26 mouse cellular contexts compared by ENCODE assay signal in genomic region chr1:170850007-170850406, GRCm38 (mm10). TPM values are rescaled to one million over a fixed set of nuclear protein-coding genes. Genes with fewer than 3 reads are reported as not detected.
DNase-seq lines count a peak whose midpoint lies in the region; ATAC-seq lines count a peak whose summit lies in the region.
"Had no signal": no experiment of that assay in that cellular context is flagged by ENCODE, and none has a peak within 500 bp of the region (broad histone marks: within the 10 kb centered on the region; RNA-seq: fewer than 3 reads in every experiment).

No protein-coding gene starts in this region.

- peak; percentile 72 for ATAC-seq in frontal cortex, adult (ENCODE audit: low TSS enrichment)
- no peak for ATAC-seq in megakaryocyte, adult 5-6 weeks (ENCODE audit: poor library complexity, severe bottlenecking)
- ATAC-seq: CD4-positive, CD25-positive, alpha-beta regulatory T cell, adult 4 months; forebrain, embryonic 14.5 days; hindbrain, embryonic 16.5 days had no signal

- H3K4me3 ChIP-seq in megakaryocyte, embryonic 14.5 days (replicated peaks): peak overlapping the region; percentile 28
- H3K4me3 ChIP-seq: embryonic facial prominence, embryonic 15.5 days; erythroblast, embryonic 14.5 days; forebrain, embryonic 10.5 days; heart, adult 2 months; hindbrain, embryonic 12.5 days had no signal

- H3K27me3 ChIP-seq in megakaryocyte, embryonic 14.5 days (replicated peaks): no peaks in the 10 kb centered on the region
- H3K27me3 ChIP-seq: embryonic facial prominence, embryonic 15.5 days; heart, embryonic 12.5 days; hindbrain, embryonic 12.5 days had no signal

- no peaks in the 10 kb centered on the region for H3K9me3 ChIP-seq in megakaryocyte, embryonic 14.5 days
- H3K9me3 ChIP-seq: embryonic facial prominence, embryonic 15.5 days; forebrain, embryonic 10.5 days; G1E; heart, embryonic 12.5 days; hindbrain, embryonic 12.5 days had no signal

- no peak for DNase-seq in frontal cortex, postnatal 14 days (ENCODE audit: low spot score in 2 of 2)
- peak; percentile 37 for DNase-seq in layer of hippocampus, adult 9-11 months
- DNase-seq in layer of hippocampus, adult 8-10 months (ENCODE audit: low spot score in 2 of 2): no peak
- DNase-seq in cerebellum, adult 11-12 months: no peak
- DNase-seq: adrenal gland, postnatal 10 days; B cell, adult 2 months; cerebellum, adult 2 months; cerebellum, postnatal 14 days; embryo, embryonic 11 days; gastrocnemius, postnatal 10 days; heart, adult 2 months; heart, postnatal 36 days had no signal

- H3K4me1 ChIP-seq in megakaryocyte, embryonic 14.5 days: peaks cover 87% of the 10 kb centered on the region
- H3K4me1 ChIP-seq: embryonic facial prominence, embryonic 15.5 days; forebrain, embryonic 10.5 days; hindbrain, embryonic 12.5 days had no signal

- H3K36me3 ChIP-seq in megakaryocyte, embryonic 14.5 days (replicated peaks; ENCODE audit: low read length): peaks cover 68% of the 10 kb centered on the region

RNA-seq across cellular contexts. Expression of gene Atf6, which starts 17.6 kb away (rescaled TPM):
- total RNA-seq in layer of hippocampus, adult 8-10 months (2022): 10 to 100 TPM; 44.3 to 51.8 (median 48.5) TPM
- 3.1 and 4.8 TPM in 2 replicates for polyA plus RNA-seq in megakaryocyte, embryonic 14.5 days (2012; ENCODE audit: insufficient read depth, low replicate concordance)
- 35.9 and 38.4 TPM in 2 replicates for total RNA-seq in megakaryocyte, adult 5-6 weeks (2015)
- 35.1 and 39.4 TPM in 2 replicates for total RNA-seq in megakaryocyte, adult 5-6 weeks (2017)

RNA-seq across cellular contexts. Expression of gene Gm26620, which starts 34.9 kb away (rescaled TPM):
- 1 to 10 TPM in 1 of 4 experiments, under 1 TPM in 1, not detected in 2; 0.68 to 1.3 TPM for total RNA-seq in layer of hippocampus, adult 8-10 months (2022)
- 3.3 and 14.1 TPM in 2 replicates for polyA plus RNA-seq in megakaryocyte, embryonic 14.5 days (2012; ENCODE audit: insufficient read depth, low replicate concordance)
- total RNA-seq in megakaryocyte, adult 5-6 weeks (2015): 1.2 TPM in 1 of 2 replicates, not detected in the other
- total RNA-seq in megakaryocyte, adult 5-6 weeks (2017): not detected in 2 replicates
- total RNA-seq: common myeloid progenitor, adult 5-6 weeks had no signal
- polyA plus RNA-seq: CD4-positive, CD25-positive, alpha-beta regulatory T cell, adult 4 months; embryonic facial prominence, embryonic 11.5 days; hindbrain, embryonic 12.5 days had no signal

RNA-seq across cellular contexts. Expression of gene Dusp12, which starts 35.3 kb away (rescaled TPM):
- total RNA-seq in layer of hippocampus, adult 8-10 months (2022): 10 to 100 TPM; 15.0 to 24.3 (median 19.4) TPM
- polyA plus RNA-seq in megakaryocyte, embryonic 14.5 days (2012; ENCODE audit: insufficient read depth, low replicate concordance): 2.7 and 7.6 TPM in 2 replicates
- 7.5 and 10.3 TPM in 2 replicates for total RNA-seq in megakaryocyte, adult 5-6 weeks (2015)
- total RNA-seq in megakaryocyte, adult 5-6 weeks (2017): 5.2 and 5.4 TPM in 2 replicates
